Mouse (Mus musculus) liver, embryonic 14.5 days (tissue): ENCODE results near the gene Eif2b1. TPM values are rescaled to one million over a fixed set of nuclear protein-coding genes. Genes with fewer than 3 reads are reported as not detected.
A peak's percentile ranks its signal among the peaks of the same experiment; 100 is the strongest.
"Not testable (repeated sequence)": the region's sequence is repeated elsewhere in the genome, so short reads cannot be mapped to it uniquely, and the experiment has no call there.

Source experiments
- ATAC-seq: fragments of 200-750 bp; cut with Nextera tagmentation; 2 replicates; pipeline ENCODE4 v1.8.0; 2017; ENCODE audit warnings: moderate number of reproducible peaks, mild to moderate bottlenecking, moderate library complexity; ENCODE audit not compliant: insufficient read depth
- DNase-seq, 3 experiments: peaks; one replicate each; pipeline ENCODE4 v3.0.0-alpha.2; 2012 to 2013; ENCODE audit warnings: low read depth in 3 of 3, low spot score in 3 of 3
- H3K27ac ChIP-seq: fragments of 300-500 bp; sonication (generic); 2 replicates; pipeline ENCODE4 v1.5.1; 2014; ENCODE audit warnings: moderate library complexity, mild to moderate bottlenecking, control low read depth, inconsistent platforms
- H3K27me3 ChIP-seq: fragments of 300-500 bp; sonication (generic); 2 replicates; pipeline ENCODE4 v1.6.1; 2014; ENCODE audit warnings: mild to moderate bottlenecking, low read length, moderate library complexity; ENCODE audit not compliant: control insufficient read depth, insufficient read depth
- H3K36me3 ChIP-seq: fragments of 300-500 bp; sonication (generic); replicated peaks from 2 replicates; pipeline ENCODE4 v1.6.1; 2014; ENCODE audit warnings: low read depth; ENCODE audit not compliant: control insufficient read depth, insufficient read depth
- H3K4me1 ChIP-seq, 2 experiments: fragments of 200-500 bp in 1 of 2; fragments of 300-500 bp in 1 of 2; sonication (generic) in 1 of 2; replicated peaks; 2 replicates each; pipeline ENCODE4 v1.6.1; 2012 to 2014; ENCODE audit warnings: antibody characterized with exemption in 1 of 2, inconsistent platforms in 1 of 2, low read length in 1 of 2; ENCODE audit not compliant: control insufficient read depth in 2 of 2, insufficient read depth in 2 of 2
- H3K4me2 ChIP-seq: fragments of 300-500 bp; sonication (generic); 2 replicates; pipeline ENCODE4 v1.6.1; 2014; ENCODE audit warnings: low read depth, mild to moderate bottlenecking, control low read depth, moderate library complexity
- H3K4me3 ChIP-seq, 2 experiments: fragments of 200-500 bp in 1 of 2; fragments of 300-500 bp in 1 of 2; sonication (generic) in 1 of 2; 2 replicates each; pipeline ENCODE4 v1.5.1; 2012 to 2014; ENCODE audit warnings: low read depth in 2 of 2, low read length in 2 of 2, mild to moderate bottlenecking in 2 of 2, control low read depth in 1 of 2, inconsistent platforms in 1 of 2, moderate library complexity in 1 of 2; ENCODE audit not compliant: insufficient read depth in 1 of 2
- H3K9ac ChIP-seq: fragments of 300-500 bp; sonication (generic); replicated peaks from 2 replicates; pipeline ENCODE4 v1.6.1; 2014; ENCODE audit warnings: mild to moderate bottlenecking, control low read depth, moderate library complexity
- H3K9me3 ChIP-seq: fragments of 300-500 bp; sonication (generic); 2 replicates; pipeline ENCODE4 v1.6.1; 2016; ENCODE audit warnings: low read length, mixed read lengths; ENCODE audit not compliant: control insufficient read depth
- CTCF ChIP-seq: IDR thresholded peaks from 2 replicates; pipeline ENCODE4 v1.5.1; 2016; ENCODE audit warnings: antibody characterized with exemption, low read depth, control low read depth
- EP300 ChIP-seq: IDR thresholded peaks from 2 replicates; pipeline ENCODE4 v1.6.1; 2016; ENCODE audit warnings: antibody characterized with exemption, low read depth
- WGBS: fragments of 180-500 bp; shearing (Covaris S2); extraction: QIAGEN DNeasy Blood & Tissue Kit; methylation state at CpG from one replicate; pipeline ENCODE4 v1.1.7; 2014; ENCODE audit not compliant: insufficient replicate concordance; 5-methylcytosine and 5-hydroxymethylcytosine counted together
- polyA plus RNA-seq, 2 experiments: library from polyadenylated mRNA; depleted of rRNA in 1 of 2; stranded (reverse) in 1 of 2; unstranded in 1 of 2; fragments of >200 nt; fragmentation: Nextera tagmentation in 1 of 2; extraction: Ambion mirVana in 1 of 2; gene quantifications; 2 replicates each; pipeline versions ENCODE4 v1.2.1 to v1.2.3; 2012 to 2014

The Eif2b1 gene
- polyA plus RNA-seq, 2 experiments: 25.7 to 50.5 TPM

DNA sequence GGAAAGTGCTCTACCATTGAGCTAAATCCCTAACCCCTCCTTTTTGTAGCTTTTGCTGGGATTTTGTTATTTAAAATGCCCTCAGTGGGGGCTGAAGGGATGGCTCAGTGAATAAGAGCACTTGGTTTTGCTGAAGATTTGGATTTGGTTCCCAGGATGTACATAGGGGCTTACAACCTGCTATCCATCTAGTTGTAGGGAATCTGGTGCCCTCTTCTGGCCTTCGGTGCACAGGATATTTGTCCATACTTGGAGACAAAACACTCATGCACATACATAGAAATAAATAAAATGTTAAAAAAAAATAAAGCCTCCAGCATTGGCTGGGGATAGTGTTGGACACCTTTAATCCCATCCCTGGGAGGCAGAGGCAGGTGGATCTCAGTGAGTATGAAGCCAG is 23.8 kb downstream of the Eif2b1 start:
- Histone ChIP-seq H3K27ac (no peak overlapping the region), H3K9ac (no peak overlapping the region), H3K4me3 (no peak overlapping the region), H3K4me2 (no peak overlapping the region), H3K9me3 (no peaks in the 10 kb centered on the region), H3K27me3 (no peaks in the 10 kb centered on the region), H3K4me1 (peaks cover 7 to 10% of the 10 kb centered on the region in 2 experiments; a peak in 3 of 4 replicates), H3K36me3 (peaks cover 27% of the 10 kb centered on the region)
- WGBS: 63% methylated on average over 1 of the region's 1 CpGs
- DNase-seq: no peak
- TF ChIP-seq EP300: no peak
- TF ChIP-seq CTCF: peak; percentile 40
- ATAC-seq: no peak

- peaks cover 20% of the 10 kb centered on the region for H3K36me3 ChIP-seq
- H3K9ac ChIP-seq: peak overlapping the region; percentile 69
- peak overlapping the region; percentile 72 to 91 for H3K4me3 ChIP-seq
- WGBS: 62% methylated on average over 6 of the region's 6 CpGs
- no peaks in the 10 kb centered on the region for H3K9me3 ChIP-seq
- H3K4me1 ChIP-seq: peaks cover 7 to 10% of the 10 kb centered on the region in 2 experiments; a peak in 3 of 4 replicates
- peak overlapping the region; percentile 75 for H3K4me2 ChIP-seq
- no peak for ATAC-seq
- no peak overlapping the region for H3K27ac ChIP-seq
- DNase-seq: no peak
- H3K27me3 ChIP-seq: no peaks in the 10 kb centered on the region
- TF ChIP-seq CTCF (no peak), EP300 (no peak)
Observed at GRCm38 (mm10) chr5:124553607-124554006, 25.3 kb downstream of the Eif2b1 start.

- peaks cover 7 to 10% of the 10 kb centered on the region in 2 experiments; a peak in 3 of 4 replicates for H3K4me1 ChIP-seq
- H3K4me3 ChIP-seq: peak within 1 kb of the TSS; percentile 72 to 91
- under 1% methylated on average over 66 of the region's 66 CpGs for WGBS
- peak; percentile 87 for ATAC-seq
- peak within 1 kb of the TSS; percentile 75 for H3K4me2 ChIP-seq
- peak within 1 kb of the TSS; percentile 69 for H3K9ac ChIP-seq
- H3K9me3 ChIP-seq: no peaks in the 10 kb centered on the region
- DNase-seq: peak; percentile 79 to 87 (median 79)
- peak within 1 kb of the TSS; percentile 31 for H3K27ac ChIP-seq
- H3K27me3 ChIP-seq: no peaks in the 10 kb centered on the region
- H3K36me3 ChIP-seq: peaks cover 24% of the 10 kb centered on the region
- TF ChIP-seq CTCF (peak; percentile 46), EP300 (no peak)
Observed at GRCm38 (mm10) chr5:124552558-124553307, 26.2 kb downstream of the Eif2b1 start, which contains the start of gene Ddx55. Gene Ddx55 (plus strand): TSS chr5:124552864.

- Histone ChIP-seq H3K4me1 (peaks cover 7 to 10% of the 10 kb centered on the region in 2 experiments; a peak in 3 of 4 replicates), H3K9me3 (no peaks in the 10 kb centered on the region), H3K27me3 (no peaks in the 10 kb centered on the region), H3K4me3 (peak overlapping the region; percentile 72 to 91), H3K36me3 (peaks cover 30% of the 10 kb centered on the region), H3K27ac (no peak overlapping the region; the same call in 1 of the 2 replicates), H3K4me2 (peak overlapping the region; percentile 75), H3K9ac (peak overlapping the region; percentile 69)
- DNase-seq: no peak
- no peak for ATAC-seq
- 11% methylated on average over 9 of the region's 9 CpGs for WGBS
- no peak for TF ChIP-seq EP300
- no peak for TF ChIP-seq CTCF
Observed at GRCm38 (mm10) chr5:124552094-124552472, 26.8 kb downstream of the Eif2b1 start.

GRCm38 (mm10) chr5:124551349-124552093 is 27.4 kb downstream of the Eif2b1 start:
- not testable (repeated sequence) for H3K27me3 ChIP-seq, H3K27ac ChIP-seq, ATAC-seq, H3K9me3 ChIP-seq, DNase-seq
- Histone ChIP-seq H3K9ac (peak overlapping the region; percentile 69), H3K4me1 (peaks cover 7 to 10% of the 10 kb centered on the region in 2 experiments; a peak in 3 of 4 replicates), H3K36me3 (peaks cover 30% of the 10 kb centered on the region), H3K4me2 (peak overlapping the region; percentile 75), H3K4me3 (peak overlapping the region in 1 of 2 experiments; percentile 91; a peak in 2 of 4 replicates)
- 26% methylated on average over 5 of the region's 5 CpGs for WGBS

DNA sequence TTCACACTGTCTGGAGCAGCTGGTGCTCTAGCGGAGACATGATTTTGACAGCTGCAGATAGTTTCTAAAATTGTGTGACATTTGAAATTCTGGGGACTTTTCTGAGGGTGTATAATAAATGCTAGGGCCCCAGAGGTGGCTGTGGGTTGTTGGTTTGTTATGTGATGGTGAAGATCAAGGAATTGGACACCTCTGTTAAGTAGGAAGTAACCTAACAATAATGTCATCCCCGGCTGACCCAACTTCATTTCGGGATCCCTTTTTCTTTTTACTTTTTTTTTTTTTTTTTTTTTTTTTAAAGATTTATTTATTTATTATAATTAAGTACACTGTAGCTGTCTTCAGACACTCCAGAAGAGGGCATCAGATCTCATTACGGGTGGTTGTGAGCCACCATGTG is 28.2 kb downstream of the Eif2b1 start:
- H3K27me3 ChIP-seq, ATAC-seq, DNase-seq, H3K9ac ChIP-seq, H3K4me2 ChIP-seq, H3K4me3 ChIP-seq, H3K9me3 ChIP-seq, H3K27ac ChIP-seq: not testable (repeated sequence)
- H3K36me3 ChIP-seq: peaks cover 37% of the 10 kb centered on the region
- peaks cover 7 to 10% of the 10 kb centered on the region in 2 experiments; a peak in 3 of 4 replicates for H3K4me1 ChIP-seq
- WGBS: 82% methylated on average over 4 of the region's 4 CpGs
